ENCODE assay signal across 13 mouse cellular contexts in genomic region chr17:62781120-62781519, GRCm38 (mm10).
DNase-seq lines count a peak whose midpoint lies in the region; ATAC-seq lines count a peak whose summit lies in the region.
"Had no signal": no experiment of that assay in that cellular context is flagged by ENCODE, and none has a peak within 500 bp of the region (broad histone marks: within the 10 kb centered on the region; RNA-seq: fewer than 3 reads in every experiment).

No protein-coding gene starts in this region.

- DNase-seq in A20 (ENCODE audit: low read depth, low spot score), result peak; percentile 77
- DNase-seq in B cell, adult 2 months, result peak; percentile 25 to 29
- peak; percentile 12 to 29 for DNase-seq in thymus, adult 18-20 months
- DNase-seq in urinary bladder, adult 2 months (ENCODE audit: low spot score), result no peak
- DNase-seq in kidney, postnatal 4 days, result no peak
- no peak for DNase-seq in right cerebral cortex, postnatal 25 days
- DNase-seq: cerebellum, adult 9-10 months; heart, postnatal 4 days; kidney, adult 8-10 months; lung, postnatal 14 days had no signal

- ATAC-seq in megakaryocyte progenitor cell, adult 5-6 weeks (replicated peaks; ENCODE audit: poor library complexity), result peak; percentile 34; the same call in 1 of the 2 replicates
- no peak for ATAC-seq in megakaryocyte, adult 5-6 weeks (ENCODE audit: poor library complexity, severe bottlenecking)
- ATAC-seq: forebrain, embryonic 16.5 days had no signal

Comparison
In these comparisons a context has a peak if more than half of its experiments do, and no peak if none do; other contexts are left out.
1. DNase-seq: peak in A20 (single experiment), B cell, adult 2 months (2 of 2) and thymus, adult 18-20 months (2 of 2); none in urinary bladder, adult 2 months (single experiment), kidney, postnatal 4 days (0 of 2) and right cerebral cortex, postnatal 25 days (single experiment).